Mouse (Mus musculus): Measurements from ENCODE around the gene Elp5.
"Not testable (repeated sequence)": the region's sequence is repeated elsewhere in the genome, so short reads cannot be mapped to it uniquely, and the experiment has no call there.

Elp5 gene

DNA sequence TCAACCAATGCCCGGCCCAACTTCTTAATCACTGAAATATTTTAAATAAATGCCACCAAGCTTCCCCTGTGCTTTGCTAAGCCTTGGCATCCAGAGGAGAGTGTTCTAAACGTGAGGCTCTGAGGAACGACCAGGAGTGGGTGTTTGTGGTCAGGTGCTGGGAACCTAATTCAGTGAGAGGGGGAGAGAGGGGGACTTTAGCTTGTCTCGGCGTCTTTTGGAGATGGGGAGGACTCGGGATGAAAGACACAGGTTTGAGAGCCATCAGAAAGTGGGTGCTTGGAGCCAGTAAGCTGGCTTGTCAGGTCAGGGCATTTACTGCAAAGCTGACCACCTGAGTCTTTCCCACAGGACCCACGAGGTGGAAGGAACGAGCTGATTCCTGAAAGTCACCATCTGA lies 50.5 kb downstream of the Elp5 start:
- DNase-seq = no peak

- DNase-seq = peak; percentile 45
Measured at GRCm38 (mm10) chr11:69930967-69931537, 51.3 kb downstream of the Elp5 start.

GRCm38 (mm10) chr11:69930176-69930575 lies 52.1 kb downstream of the Elp5 start:
- not testable (repeated sequence) for DNase-seq

- no peak for DNase-seq
Measured at GRCm38 (mm10) chr11:69929712-69930111, 52.6 kb downstream of the Elp5 start.

- no peak for DNase-seq
Measured at GRCm38 (mm10) chr11:69927501-69927900, 54.8 kb downstream of the Elp5 start.

- DNase-seq = no peak
Measured at GRCm38 (mm10) chr11:69922796-69923195, 59.5 kb downstream of the Elp5 start.

DNA sequence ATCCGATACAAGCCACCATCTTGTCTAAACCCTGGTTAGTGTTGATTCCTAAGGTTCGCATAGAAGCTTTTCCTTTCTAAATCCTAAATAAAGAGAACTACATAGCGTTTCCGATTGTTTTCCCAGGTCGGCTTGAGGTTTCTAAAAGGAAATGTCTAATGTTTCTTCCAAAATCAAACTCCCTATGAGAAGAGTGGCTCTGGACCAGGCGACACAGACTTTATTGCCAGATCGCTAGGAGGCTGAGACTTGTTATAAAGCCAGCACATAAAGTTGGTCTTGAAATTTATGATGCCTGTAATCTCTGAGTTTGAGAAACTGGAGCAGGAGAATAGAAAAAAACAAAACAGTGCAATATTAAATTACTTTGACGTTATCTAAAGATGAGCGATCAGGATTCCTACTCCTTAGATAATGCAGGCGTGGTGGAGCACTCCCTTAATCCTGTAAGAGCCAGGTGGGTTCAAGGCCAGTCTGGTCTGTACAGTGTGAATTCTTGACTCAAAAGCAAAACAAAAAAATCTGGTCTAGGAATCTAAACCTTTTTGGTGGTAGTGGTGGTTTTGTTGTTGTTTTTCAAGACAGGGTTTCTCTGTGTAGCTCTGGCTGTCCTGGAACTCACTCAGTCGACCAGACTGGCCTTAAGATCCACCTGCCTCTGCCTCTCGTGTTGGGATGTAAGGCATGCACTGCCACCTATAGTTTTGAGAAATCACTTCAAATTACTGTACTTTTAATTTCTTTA lies 60.1 kb downstream of the Elp5 start:
- DNase-seq = peak; percentile 29

DNA sequence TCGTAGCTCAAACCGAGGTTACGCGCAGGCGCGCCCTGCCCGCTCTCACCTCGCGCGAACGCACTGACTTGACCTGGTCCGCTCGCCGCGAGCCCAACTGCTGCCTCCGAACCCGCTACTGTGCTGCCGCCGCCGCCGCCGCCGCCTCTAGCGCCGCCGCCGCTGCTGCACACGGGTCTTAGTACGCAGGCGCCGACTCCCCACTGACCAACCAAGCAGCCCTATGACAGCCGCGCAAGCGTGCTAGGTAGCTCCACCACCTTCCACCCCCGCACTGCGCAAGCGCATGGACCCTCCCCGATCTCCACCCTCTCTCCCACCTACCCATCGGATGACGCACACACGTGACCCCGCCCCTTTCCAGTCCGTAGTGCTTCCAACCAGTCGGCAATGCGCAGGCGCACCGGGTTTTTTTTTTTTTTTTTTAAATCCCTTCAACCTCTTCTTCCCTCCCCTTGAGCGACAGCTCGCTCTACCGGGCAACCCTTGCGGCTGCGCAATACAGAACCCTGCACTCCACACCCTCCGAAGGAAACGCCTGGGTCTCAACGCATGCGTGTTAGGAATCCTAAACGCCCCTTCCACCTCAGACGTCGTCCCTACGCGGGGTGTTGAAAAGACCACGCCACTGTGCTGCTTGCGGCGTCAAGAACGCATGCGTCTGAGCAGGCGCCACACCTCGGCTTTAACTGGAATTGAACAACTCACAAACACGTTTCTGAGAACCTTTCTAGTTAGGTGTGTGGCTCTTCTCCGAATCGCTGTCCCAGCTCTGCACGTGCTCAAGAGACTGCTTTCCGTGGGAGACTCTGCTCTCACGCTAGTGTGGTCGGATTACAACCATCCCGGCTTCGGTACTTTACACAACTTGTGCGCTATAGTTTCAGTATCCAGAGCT lies 61.0 kb downstream of the Elp5 start, which contains the start of gene Eif5a:
Gene Eif5a (minus strand): TSS at position 845 of the 898 bp plus-strand sequence.
- peak; percentile 100 for DNase-seq

- DNase-seq = peak; percentile 45
Measured at GRCm38 (mm10) chr11:69920266-69921031, 61.9 kb downstream of the Elp5 start.

- peak; percentile 65 for DNase-seq
Measured at GRCm38 (mm10) chr11:69919661-69920265, 62.6 kb downstream of the Elp5 start.

- DNase-seq = no peak
Measured at GRCm38 (mm10) chr11:69919053-69919452, 63.3 kb downstream of the Elp5 start.

Data from thymus, postnatal 25 days (tissue).